Mouse (Mus musculus) hindbrain, embryonic 14.5 days (tissue): Measurements from ENCODE around the gene Krtcap2. TPM values are rescaled to one million over a fixed set of nuclear protein-coding genes. Genes with fewer than 3 reads are reported as not detected.

Source experiments
- ATAC-seq: fragments of 200-750 bp; cut with Nextera tagmentation; 2 replicates; pipeline ENCODE4 v1.8.0; 2017; ENCODE audit warnings: moderate number of reproducible peaks, mild to moderate bottlenecking, moderate TSS enrichment, moderate library complexity; ENCODE audit not compliant: low FRiP score
- DNase-seq: peaks from one replicate; pipeline ENCODE4 v3.0.0-alpha.2; 2015; ENCODE audit warnings: low spot score
- H3K27ac ChIP-seq: fragments of 300-500 bp; sonication (generic); 2 replicates; pipeline ENCODE4 v1.5.1; 2014; ENCODE audit warnings: mild to moderate bottlenecking, moderate library complexity
- H3K27me3 ChIP-seq: fragments of 300-500 bp; sonication (generic); 2 replicates; pipeline ENCODE4 v1.6.1; 2014; ENCODE audit warnings: mild to moderate bottlenecking, low read length, mixed read lengths; ENCODE audit not compliant: control insufficient read depth, insufficient read depth
- H3K36me3 ChIP-seq: fragments of 300-500 bp; sonication (generic); replicated peaks from 2 replicates; pipeline ENCODE4 v1.6.1; 2014; ENCODE audit not compliant: control insufficient read depth, insufficient read depth
- H3K4me1 ChIP-seq: fragments of 300-500 bp; sonication (generic); replicated peaks from 2 replicates; pipeline ENCODE4 v1.6.1; 2014; ENCODE audit warnings: antibody characterized with exemption, low read length, mixed read lengths; ENCODE audit not compliant: control insufficient read depth, insufficient read depth
- H3K4me2 ChIP-seq: fragments of 300-500 bp; sonication (generic); replicated peaks from 2 replicates; pipeline ENCODE4 v1.6.1; 2014; ENCODE audit warnings: mild to moderate bottlenecking, moderate library complexity
- H3K4me3 ChIP-seq: fragments of 300-500 bp; sonication (generic); replicated peaks from 2 replicates; pipeline ENCODE4 v1.5.1; 2014; ENCODE audit warnings: mild to moderate bottlenecking, low read length
- H3K9ac ChIP-seq: fragments of 300-500 bp; sonication (generic); 2 replicates; pipeline ENCODE4 v1.6.1; 2014
- H3K9me3 ChIP-seq: fragments of 300-500 bp; sonication (generic); 2 replicates; pipeline ENCODE4 v1.6.1; 2016; ENCODE audit warnings: low read length; ENCODE audit not compliant: control insufficient read depth
- WGBS: fragments of 180-500 bp; shearing (Covaris S2); extraction: QIAGEN DNeasy Blood & Tissue Kit; methylation state at CpG from one replicate; pipeline ENCODE4 v1.1.7; 2014; 5-methylcytosine and 5-hydroxymethylcytosine counted together
- polyA plus RNA-seq: library from polyadenylated mRNA; unstranded; fragments of >200 nt; fragmentation: Nextera tagmentation; extraction: Ambion mirVana; gene quantifications from 2 replicates; pipeline ENCODE4 v1.2.1, GENCODE M21; 2014

Krtcap2 gene
- polyA plus RNA-seq, 1 experiment from 2014 or later, result 224 TPM

DNA sequence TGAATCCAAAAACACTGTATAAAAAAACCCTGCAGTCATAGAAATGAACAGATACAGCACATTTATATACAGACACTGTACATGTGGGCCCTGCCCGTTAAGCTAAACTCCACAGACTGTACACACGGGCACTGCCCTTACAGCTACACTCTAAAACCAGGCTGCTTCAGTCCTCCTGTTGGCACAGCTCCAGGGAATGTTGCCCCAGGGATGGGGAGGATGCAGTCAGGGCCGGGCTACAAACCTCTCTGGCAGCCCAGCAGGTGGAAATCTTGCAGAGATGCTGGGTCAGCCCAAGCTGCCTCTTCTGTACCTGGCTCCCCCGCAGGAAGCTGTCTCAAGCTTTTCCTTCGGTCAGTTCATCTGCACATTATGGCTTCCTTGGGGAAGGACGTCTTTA is 26.0 kb downstream of the Krtcap2 start:
- Histone ChIP-seq H3K27ac (no peak overlapping the region), H3K9ac (no peak overlapping the region), H3K4me3 (no peak overlapping the region), H3K27me3 (no peaks in the 10 kb centered on the region), H3K9me3 (no peaks in the 10 kb centered on the region), H3K4me2 (no peak overlapping the region), H3K4me1 (peaks cover 23% of the 10 kb centered on the region), H3K36me3 (no peaks in the 10 kb centered on the region)
- 57% methylated on average over 6 of the region's 6 CpGs for WGBS
- DNase-seq, result no peak
- ATAC-seq, result no peak

GRCm38 (mm10) chr3:89276061-89276460 is 30.3 kb downstream of the Krtcap2 start:
- peaks cover 20% of the 10 kb centered on the region for H3K4me1 ChIP-seq

DNA sequence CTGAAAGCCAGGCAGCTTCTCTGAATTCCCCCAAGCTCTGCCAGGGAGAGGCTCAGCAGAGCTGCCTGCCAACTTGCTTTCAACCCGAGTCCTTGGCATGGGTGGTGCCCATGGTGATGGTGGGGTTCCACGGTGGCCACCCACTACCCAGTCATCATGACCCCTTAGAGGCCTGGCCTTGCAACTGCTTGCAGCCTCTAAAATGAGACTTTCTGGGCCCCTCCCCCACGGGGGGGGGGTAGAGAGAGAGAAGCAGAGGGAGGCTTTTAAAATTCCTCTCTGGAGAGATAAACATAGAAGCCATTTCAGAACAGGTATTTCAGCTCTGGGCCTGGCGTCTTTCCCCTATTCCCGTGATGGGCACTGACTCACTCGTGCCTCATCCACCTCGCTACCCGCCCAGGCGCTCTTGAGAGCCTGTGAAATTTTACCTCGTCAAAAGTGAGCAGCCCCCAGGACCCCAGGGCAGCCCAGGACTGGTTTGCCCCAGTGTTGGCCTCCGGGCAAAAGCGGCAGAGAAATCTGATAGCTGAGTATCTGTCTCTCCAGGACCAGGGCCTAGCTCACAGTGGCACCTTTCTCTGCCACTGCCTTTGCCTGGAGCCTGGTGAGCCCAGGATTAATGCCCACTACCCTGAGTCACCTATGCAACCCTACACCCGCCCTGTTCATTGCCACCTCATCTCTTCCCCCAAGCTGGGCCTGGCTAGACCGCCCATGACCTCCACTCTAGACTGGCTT is 31.7 kb downstream of the Krtcap2 start:
- Histone ChIP-seq H3K36me3 (no peaks in the 10 kb centered on the region), H3K4me1 (peaks cover 28% of the 10 kb centered on the region), H3K27ac (peak overlapping the region; percentile 32; the same call in 1 of the 2 replicates), H3K9ac (peak overlapping the region; percentile 24), H3K4me2 (peak overlapping the region; percentile 21), H3K4me3 (peak overlapping the region; percentile 12; the same call in 1 of the 2 replicates), H3K27me3 (peaks cover 28% of the 10 kb centered on the region), H3K9me3 (no peaks in the 10 kb centered on the region)
- DNase-seq, result no peak
- ATAC-seq, result no peak
- whole genome bisulfite sequencing, result 64% methylated on average over 14 of the region's 14 CpGs

More at GRCm38 (mm10) chr3:89276061-89276460, 30.3 kb downstream of the Krtcap2 start:
- no peak for DNase-seq
- Histone ChIP-seq H3K9ac (no peak overlapping the region), H3K4me3 (no peak overlapping the region), H3K36me3 (no peaks in the 10 kb centered on the region), H3K4me2 (no peak overlapping the region), H3K27ac (no peak overlapping the region), H3K9me3 (no peaks in the 10 kb centered on the region), H3K27me3 (peaks cover 16% of the 10 kb centered on the region; the same call in 1 of the 2 replicates)
- no peak for ATAC-seq
- WGBS, result 93% methylated on average over 13 of the region's 13 CpGs

- no peak for ATAC-seq
- Histone ChIP-seq H3K27me3 (peaks cover 29% of the 10 kb centered on the region), H3K4me1 (peaks cover 28% of the 10 kb centered on the region), H3K27ac (0 out of 2 replicates have a peak overlapping the region, but pooled peaks have one; percentile 32), H3K4me2 (peak overlapping the region; percentile 95), H3K9me3 (no peaks in the 10 kb centered on the region), H3K4me3 (peak overlapping the region; percentile 46), H3K9ac (peak overlapping the region; percentile 24; the same call in 1 of the 2 replicates), H3K36me3 (no peaks in the 10 kb centered on the region)
- no peak for DNase-seq
- 77% methylated on average over 7 of the region's 7 CpGs for WGBS
Observed at GRCm38 (mm10) chr3:89278107-89278506, 32.3 kb downstream of the Krtcap2 start.

DNA sequence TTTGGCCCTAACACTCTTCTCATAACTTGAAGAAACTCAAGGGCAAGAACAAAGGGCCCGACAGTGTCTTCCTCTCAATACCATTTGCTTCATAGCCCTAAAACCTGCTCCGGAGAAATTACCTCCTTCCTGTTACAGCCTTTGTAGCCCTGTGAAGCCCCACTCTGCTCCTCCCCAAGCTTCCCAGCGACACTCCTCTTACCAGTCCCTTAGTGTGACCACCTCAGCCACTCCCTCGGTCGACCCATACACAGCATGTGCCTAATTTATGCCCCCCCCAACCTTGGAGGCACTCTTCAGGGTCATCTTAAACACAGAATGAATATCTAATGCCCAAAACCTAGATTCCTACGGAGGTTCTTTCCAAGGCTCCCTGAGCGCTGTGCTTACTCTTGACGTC is 32.9 kb downstream of the Krtcap2 start:
- H3K9ac ChIP-seq, result peak overlapping the region; percentile 61; the same call in 1 of the 2 replicates
- whole genome bisulfite sequencing, result 22% methylated on average over 8 of the region's 8 CpGs
- ATAC-seq (no peak), DNase-seq (no peak)
- H3K4me3 ChIP-seq, result peak overlapping the region; percentile 46
- peak overlapping the region; percentile 95 for H3K4me2 ChIP-seq
- no peak overlapping the region for H3K27ac ChIP-seq
- H3K4me1 ChIP-seq, result peaks cover 28% of the 10 kb centered on the region
- H3K9me3 ChIP-seq, result no peaks in the 10 kb centered on the region
- no peaks in the 10 kb centered on the region for H3K36me3 ChIP-seq
- peaks cover 29% of the 10 kb centered on the region for H3K27me3 ChIP-seq

DNA sequence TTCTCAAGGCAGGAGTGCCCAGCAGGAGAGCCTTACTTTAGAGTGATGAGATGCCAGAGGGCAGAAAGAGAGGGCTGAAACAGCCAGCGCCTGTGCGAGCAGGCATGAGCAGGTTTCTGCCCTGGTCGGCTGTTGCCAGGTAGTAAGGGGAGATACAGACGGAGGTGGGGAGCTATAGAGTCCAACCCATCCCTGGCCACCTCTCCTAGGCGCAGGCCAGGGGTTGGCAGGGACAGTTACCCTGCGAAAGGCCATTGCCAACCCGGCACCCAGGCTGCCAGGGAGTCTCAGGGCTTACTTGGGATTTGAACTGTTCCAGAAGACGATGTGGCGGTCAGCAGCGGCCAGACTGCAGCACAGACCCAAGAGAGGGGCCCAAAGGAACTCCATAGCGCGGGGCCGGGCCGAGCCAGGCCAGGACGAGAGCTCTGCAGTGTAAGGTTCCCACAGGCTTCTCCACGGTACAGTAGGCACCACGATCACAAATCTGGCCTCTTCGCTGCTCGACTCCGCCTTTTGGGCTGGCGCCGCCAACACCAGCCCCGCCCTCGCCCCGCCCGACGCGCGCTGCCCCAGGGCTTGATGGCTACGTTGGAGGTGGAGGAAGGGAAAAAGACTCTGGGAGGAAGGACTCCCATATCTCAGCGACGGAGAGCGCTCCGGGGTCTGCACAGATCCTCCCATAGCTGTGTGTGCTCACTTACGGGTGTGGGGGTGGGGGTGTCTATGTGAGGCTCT is 33.6 kb downstream of the Krtcap2 start:
- no peaks in the 10 kb centered on the region for H3K9me3 ChIP-seq
- H3K27me3 ChIP-seq, result peaks cover 29% of the 10 kb centered on the region
- peak overlapping the region; percentile 45; the same call in 1 of the 2 replicates for H3K27ac ChIP-seq
- WGBS, result 3% methylated on average over 34 of the region's 35 CpGs
- peak overlapping the region; percentile 95 for H3K4me2 ChIP-seq
- H3K4me3 ChIP-seq, result peak overlapping the region; percentile 46
- H3K9ac ChIP-seq, result peak overlapping the region; percentile 61
- H3K36me3 ChIP-seq, result no peaks in the 10 kb centered on the region
- peaks cover 28% of the 10 kb centered on the region for H3K4me1 ChIP-seq
- ATAC-seq, result peak; percentile 66
- DNase-seq, result peak; percentile 67

DNA sequence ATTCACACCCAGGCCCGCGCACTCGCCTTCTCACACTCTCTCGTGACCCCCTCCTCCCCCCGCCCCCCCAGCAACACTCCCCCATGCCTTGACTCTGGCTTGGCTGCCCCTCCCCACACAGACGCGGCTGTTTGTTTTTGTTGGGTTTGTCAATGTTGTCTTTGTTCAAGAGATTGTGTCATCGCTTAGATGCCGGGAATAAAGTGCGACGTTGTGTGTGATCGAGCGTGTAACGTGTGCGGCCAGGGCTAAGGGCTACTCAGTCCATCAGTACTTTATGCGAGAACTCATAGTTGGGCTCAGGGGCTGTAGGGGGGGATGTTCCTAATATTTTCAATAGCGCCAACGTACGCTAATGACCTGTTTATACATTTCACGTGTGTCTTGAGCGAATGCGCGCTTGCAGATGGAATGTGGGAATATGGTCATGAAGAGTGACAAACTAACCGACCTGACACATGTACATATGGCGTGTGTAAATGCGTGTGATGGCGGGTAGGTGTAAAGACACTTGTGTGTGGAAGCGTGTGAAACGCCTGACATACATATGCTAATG is 34.4 kb downstream of the Krtcap2 start:
- peak; percentile 21; the same call in 1 of the 2 replicates for ATAC-seq

GRCm38 (mm10) chr3:89280606-89281511 is 35.1 kb downstream of the Krtcap2 start, which contains the start of gene Efna1:
Gene Efna1, minus strand, starts transcription at chr3:89281142.
- peaks cover 28% of the 10 kb centered on the region for H3K4me1 ChIP-seq
- peak within 1 kb of the TSS; percentile 46 for H3K4me3 ChIP-seq
- ATAC-seq, result peak; percentile 25; the same call in 1 of the 2 replicates
- WGBS, result under 1% methylated on average over 52 of the region's 52 CpGs
- DNase-seq, result peak; percentile 44
- H3K4me2 ChIP-seq, result peak within 1 kb of the TSS; percentile 95
- peak within 1 kb of the TSS; percentile 61 for H3K9ac ChIP-seq
- peaks cover 29% of the 10 kb centered on the region for H3K27me3 ChIP-seq
- no peaks in the 10 kb centered on the region for H3K36me3 ChIP-seq
- H3K27ac ChIP-seq, result no peak within 1 kb of the TSS; the same call in 1 of the 2 replicates
- H3K9me3 ChIP-seq, result no peaks in the 10 kb centered on the region

More for the DNA sequence above, 34.4 kb downstream of the Krtcap2 start:
- Histone ChIP-seq H3K36me3 (no peaks in the 10 kb centered on the region), H3K4me2 (peak overlapping the region; percentile 95), H3K4me3 (peak overlapping the region; percentile 46), H3K9me3 (no peaks in the 10 kb centered on the region), H3K27ac (no peak overlapping the region), H3K4me1 (peaks cover 28% of the 10 kb centered on the region), H3K9ac (peak overlapping the region; percentile 61), H3K27me3 (peaks cover 29% of the 10 kb centered on the region)
- WGBS, result under 1% methylated on average over 28 of the region's 29 CpGs
- DNase-seq, result peak; percentile 29
